Mouse (Mus musculus) gastrocnemius, postnatal 36 days (tissue): ENCODE measurements at regions not wholly inside any gene's neighbourhood (a gene's known extent, or its start where the extent isn't known, plus 50 kb on each side); places are given as distances from the start of the nearest gene placed in this dataset.
"Not testable (repeated sequence)": the region's sequence is repeated elsewhere in the genome, so short reads cannot be mapped to it uniquely, and the experiment has no call there.

Source experiments
- DNase-seq, 2 experiments: peaks; one replicate each; pipeline ENCODE4 v3.0.0; 2022
- intact Hi-C: fragments of 180-260 bp; cut with DNase I; formaldehyde crosslinking; loops from one replicate; pipeline ENCODE4 v1.15.1; 2025

DNA sequence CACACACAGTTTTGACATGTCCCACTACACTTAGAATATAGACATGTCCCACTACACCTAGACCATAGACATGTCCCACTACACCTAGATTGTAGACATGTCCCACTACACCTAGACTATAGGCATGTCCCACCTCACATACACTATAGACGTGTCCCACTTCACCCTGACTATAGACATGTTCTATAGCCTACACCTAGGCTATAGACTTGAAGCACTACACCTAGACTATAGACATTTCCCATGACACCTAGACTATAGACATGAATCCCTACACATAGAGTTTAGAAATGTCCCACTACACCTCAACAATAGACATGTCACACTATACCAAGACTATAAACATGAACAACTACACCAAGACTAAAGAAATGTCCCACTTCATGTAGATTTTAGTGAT is 2580.9 kb downstream of the Gm37988 start:
- DNase-seq: no peak
- intact Hi-C loops: no loop called here

DNA sequence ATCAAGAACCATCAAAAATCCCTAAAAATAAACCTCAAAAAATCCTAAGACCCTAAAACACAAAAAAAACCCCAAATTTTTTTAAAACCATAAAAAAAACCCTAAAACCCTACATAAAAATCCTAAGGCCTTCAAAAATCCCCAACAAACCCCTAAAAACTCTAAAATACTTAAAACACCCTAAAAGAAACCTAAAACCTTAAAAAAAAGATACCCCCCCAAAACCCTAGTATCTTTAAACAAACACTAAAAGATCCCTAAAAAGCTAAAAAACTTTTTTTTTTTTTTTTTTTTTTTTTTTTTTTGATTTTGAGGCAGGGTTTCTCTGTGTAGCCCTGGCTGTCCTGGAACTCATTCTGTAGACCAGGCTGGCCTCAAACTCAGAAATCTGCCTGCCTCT is 2585.8 kb downstream of the Gm37988 start:
- intact Hi-C loops: no loop called here
- DNase-seq: no peak

DNA sequence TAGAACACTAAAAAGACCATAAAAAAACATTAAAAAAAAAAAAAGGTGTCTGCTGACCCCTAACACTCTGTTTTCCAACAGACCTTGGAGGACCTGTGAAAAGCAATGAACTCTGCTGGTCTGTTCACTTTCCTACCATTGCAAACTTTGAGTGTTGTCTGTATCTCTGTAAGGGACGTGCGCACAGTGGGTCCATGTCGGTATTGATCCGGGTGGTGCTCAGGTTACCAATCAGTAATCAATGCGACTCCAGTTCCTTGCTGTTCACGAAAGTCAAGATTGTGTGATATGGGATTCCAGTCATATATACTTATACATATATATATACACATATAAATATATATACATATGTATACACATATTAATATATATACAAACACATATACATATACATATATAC is 2586.5 kb downstream of the Gm37988 start:
- no peak for DNase-seq
- intact Hi-C loops: no loop called here

DNA sequence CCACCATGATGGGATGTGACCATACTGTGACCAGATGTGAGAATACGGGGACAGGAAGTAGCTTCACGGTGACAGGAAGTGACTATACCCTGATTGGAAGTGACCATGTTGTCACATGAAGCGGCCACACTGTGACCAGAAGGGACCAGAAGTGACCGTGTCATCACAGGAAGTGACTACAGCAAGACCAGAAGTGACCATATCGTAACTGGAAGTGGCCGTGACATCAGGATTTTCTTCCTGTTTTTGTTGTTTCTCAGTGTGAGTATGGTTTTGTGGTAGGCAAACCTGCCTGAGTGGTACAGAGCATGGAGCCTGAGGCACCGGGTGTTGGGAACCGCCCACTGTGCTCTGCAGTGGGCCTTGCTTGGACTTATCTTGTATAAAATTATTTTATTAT is 2587.8 kb downstream of the Gm37988 start:
- intact Hi-C loops: no loop called here
- no peak for DNase-seq

DNA sequence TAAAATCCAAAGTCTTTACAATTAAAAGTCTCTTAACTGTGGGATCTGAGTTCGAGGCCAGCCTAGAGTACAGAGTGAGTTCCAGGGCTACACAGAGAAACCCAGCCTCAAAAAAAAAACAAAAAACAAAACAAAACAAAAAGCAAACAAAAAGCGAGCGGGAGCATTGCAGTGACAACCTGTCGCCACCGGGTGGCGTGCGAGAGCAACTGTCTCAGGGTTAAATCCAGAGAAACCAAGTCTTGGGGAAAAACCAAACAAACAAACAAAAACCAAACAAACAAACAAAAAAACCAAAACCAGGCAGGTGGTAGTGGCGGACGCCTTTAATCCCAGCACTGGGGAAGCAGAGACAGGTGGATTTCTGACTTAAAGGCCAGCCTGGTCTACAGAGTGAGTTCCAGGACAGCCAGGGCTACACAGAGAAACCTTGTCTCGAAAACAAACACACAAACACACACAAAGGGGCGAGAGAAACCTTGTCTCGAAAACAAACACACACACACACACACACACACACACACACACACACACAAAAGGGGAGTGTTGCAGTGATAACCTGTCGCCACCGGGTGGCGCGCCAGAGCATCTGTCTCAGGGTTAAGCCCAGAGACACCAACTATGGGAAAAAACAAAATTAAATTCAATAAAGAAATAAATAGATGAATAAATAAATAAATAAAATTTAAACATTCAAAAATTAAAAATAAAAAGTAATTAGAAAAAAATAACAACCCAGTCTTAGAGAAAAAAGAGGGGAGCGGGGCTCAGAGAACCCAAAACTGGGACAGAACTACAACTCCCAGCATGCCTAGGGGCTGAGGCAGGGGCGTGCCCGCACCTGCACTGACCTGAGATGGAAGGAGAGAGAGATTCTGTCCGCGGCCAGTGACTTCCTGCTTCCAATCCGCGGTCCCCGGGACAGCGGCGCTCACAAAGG is 2589.4 kb downstream of the Gm37988 start:
- peak; percentile 4 to 33 for DNase-seq
- intact Hi-C loops: no loop called here

DNA sequence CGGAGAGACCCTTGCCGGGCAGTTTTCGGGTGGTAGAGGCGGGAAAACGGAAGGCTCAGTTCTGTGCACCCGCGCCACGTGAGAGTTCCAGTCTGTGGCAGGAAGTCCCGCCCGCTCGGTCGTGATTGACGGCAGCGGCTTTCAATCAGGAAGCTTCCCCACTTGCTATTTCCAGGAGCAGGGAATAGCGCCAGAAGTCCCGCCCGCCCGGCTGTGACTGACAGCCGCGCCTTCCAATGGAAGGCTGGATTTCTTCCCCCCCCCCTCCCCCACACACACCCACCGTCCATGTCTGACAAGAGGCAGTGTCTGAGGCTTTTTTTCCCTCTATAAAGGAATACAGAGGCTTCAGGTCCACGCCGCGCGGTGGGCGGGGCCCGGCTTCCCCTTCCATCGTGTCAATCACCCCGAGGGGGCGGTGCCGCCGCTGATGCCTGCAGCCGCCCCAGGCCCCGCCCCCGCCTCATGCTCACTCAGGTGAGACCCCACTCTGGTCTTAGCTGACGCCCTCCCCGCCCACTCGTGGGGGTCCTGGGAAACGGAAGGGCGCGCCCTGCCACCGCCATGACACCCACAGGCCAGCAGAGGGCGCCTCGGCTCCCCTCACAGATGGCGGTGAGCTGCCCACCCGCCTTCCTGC is 2590.2 kb downstream of the Gm37988 start:
- intact Hi-C loops: no loop called here
- DNase-seq: peak; percentile 97 to 99

DNA sequence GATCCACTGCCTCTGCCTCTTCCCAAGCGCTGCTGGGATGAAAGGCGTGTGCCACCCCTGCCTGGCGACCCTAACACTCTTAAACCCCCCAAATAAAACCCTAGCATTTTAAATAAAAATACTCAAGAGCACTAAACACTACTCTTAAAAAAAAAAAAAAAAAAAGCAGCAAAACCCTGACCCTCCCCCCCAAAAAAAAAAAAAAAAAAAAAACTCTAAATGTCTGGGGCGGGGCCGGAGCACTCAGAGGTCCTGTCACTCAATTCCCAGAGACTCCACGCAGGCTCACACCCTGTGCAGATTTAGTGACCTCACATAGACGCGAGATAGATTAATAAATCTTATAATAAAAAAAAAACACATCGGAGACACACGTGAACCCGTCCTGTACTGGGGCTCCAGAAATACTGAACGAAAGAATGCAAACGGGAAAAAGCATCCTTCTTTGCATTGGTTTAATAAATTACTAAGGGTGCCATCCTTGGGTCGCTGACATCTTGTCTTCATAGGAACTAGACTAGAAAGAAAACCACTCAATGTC is 2591.1 kb downstream of the Gm37988 start:
- no peak for DNase-seq
- intact Hi-C loops: no loop called here

DNA sequence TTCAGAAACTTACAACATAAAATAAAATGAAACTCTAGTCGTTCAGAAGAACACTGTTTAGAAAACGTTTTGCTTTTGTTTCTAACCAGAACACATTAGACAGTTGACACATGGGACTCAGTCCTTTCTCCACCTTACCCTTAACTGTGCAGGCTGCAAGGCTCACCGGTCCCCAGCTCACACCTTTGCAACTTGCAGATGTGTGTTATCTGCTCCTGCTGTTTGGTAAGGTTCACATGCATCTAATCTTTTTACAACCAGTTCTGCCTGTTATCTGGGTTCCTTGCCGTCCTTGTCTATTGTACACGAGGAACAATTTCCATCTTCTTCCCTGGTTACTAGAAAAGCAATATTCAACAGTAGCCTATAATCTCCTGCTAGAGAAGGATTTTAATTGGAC is 2598.0 kb downstream of the Gm37988 start:
- intact Hi-C loops, DNase-seq: not testable (repeated sequence)

DNA sequence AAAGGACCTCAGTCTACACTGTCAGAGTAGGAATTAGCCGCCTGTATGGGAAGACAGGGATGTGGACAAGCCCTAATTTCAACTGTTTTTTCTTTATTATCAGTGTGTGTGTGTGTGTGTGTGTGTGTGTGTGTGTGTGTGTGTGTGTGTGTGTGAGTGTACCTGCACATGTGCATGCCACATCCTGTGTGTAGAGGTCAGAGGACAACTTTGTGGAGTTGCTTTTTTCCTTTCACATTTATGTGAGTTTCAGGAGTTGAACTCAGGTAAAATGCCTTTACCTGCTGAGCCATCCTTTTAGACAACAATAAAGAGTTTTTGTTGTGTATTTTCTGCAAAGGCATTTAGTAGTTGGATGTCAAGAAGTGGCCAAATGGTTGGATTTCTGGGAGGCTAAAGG is 2606.8 kb downstream of the Gm37988 start:
- intact Hi-C loops: no loop called here
- no peak for DNase-seq

DNA sequence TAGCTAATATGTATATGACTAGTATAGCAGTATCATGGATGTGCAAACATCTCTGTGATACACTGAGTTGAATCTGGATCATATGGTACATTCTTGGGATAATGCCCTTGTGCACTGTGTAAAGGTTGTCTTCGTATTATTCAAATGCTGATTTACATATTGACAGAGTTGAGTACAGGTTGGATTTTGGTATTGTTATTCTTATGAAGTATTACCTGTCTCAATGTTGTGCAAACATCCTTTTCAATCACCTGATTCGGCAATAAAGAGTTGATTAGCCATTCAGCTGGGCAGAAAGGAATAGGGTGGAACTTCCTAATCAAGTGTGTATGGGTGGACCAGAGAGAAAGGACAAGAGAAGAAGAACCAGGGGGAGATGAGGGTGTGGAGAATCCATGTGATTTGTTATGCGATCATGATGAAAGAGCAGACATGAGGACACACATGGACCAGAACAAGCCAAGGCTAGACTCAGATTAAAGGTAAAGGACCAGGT is 2644.0 kb downstream of the Gm37988 start:
- intact Hi-C loops: no loop called here
- no peak for DNase-seq

DNA sequence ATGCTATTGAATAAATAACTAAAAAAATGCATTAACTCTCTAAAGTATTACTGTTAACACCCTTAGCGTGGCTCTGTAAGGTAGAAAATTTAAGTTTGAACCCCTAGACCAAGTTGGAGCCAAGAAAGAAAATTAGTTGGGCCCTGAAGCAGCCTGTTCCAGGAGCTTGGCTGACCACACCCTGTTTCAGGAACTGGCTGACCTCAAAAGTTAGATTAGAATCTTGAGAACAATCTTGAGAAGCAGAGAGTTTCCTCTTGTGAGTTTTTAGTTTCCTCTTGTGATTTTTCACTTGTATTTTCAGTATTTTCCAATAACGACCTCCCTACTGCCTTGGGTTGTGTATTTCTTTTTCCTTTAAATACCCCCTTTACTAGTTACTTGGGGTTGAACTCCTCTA is 2647.2 kb downstream of the Gm37988 start:
- intact Hi-C loops: no loop called here

DNA sequence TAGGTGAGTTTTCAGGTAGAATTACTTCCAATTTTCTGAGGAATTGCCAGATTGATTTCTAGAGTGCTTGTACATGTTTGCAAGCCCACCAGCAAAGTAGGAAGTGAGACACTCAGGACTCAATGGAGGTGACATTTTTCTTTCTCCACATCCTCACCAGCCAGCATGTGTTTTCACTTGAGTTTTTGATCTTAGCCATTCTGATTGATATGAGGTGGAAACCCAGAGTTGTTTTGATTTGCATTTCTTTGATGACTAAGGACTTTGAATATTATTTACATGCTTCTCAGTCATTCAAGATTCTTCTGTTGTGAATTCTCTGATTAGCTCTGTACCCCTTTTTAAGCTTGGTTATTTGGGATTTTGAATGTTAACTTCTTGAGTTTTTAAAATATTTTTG is 2650.2 kb downstream of the Gm37988 start:
- intact Hi-C loops: no loop called here
- DNase-seq: no peak

More for the DNA sequence above, 2647.2 kb downstream of the Gm37988 start:
- DNase-seq: no peak

DNA sequence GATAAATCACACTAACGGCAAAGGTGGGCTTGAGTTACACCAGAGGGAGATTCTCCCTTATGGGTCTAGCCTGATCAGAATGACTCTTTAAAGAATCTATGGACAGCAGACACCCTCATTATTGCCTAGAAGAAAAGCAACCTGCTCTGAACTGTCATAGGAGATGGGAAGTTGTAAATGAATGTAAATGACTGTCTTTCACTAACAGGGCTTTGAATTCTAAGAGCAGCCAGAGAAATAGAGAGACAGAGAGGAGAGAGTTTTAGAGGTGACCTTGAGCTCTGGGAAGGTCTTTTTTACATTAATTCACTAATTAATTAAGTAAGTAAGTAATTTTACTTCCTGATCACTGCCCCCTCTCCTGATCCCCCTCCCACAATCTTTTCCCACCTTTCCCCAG is 2686.4 kb downstream of the Gm37988 start:
- intact Hi-C loops: no loop called here
- no peak for DNase-seq

DNA sequence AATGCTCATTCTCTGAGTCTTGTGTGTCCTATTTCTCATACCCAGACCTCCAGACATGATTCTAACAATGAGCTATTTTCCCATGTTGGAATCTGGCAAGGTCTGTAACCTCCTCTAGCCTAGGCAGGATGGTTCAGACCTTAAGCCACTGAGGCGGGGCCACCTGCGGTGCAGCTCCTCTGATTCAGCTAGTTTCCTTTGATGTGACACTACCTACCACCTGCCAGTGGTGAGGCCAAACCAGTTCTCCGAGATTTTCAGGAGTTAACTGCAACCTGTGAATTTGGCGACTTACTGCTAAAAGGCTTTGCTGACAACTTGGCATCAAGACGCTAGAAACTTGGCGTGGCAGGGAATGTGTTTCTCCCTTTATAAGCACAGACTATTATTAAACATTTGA is 2691.3 kb downstream of the Gm37988 start:
- intact Hi-C loops: no loop called here
- no peak for DNase-seq

DNA sequence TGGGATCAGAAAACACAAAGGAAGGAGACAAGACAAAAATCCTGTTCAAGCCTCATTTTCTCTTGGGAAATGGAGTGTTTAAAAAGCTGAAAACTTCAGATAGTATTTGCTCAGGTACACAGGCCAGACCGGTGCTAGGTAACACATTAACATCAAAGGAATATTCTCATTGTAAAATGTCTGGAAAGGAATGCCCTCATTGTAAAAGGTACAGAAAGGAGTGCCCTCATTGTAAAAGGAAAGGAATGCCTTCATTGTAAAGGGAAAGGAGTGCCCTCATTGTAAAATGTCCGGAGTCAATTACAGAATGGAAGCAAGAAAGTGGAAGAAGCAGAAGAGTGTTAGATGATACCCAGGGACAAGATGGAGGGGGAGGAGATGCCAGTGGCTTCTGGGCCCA is 2694.7 kb downstream of the Gm37988 start:
- intact Hi-C loops: no loop called here
- DNase-seq: no peak

DNA sequence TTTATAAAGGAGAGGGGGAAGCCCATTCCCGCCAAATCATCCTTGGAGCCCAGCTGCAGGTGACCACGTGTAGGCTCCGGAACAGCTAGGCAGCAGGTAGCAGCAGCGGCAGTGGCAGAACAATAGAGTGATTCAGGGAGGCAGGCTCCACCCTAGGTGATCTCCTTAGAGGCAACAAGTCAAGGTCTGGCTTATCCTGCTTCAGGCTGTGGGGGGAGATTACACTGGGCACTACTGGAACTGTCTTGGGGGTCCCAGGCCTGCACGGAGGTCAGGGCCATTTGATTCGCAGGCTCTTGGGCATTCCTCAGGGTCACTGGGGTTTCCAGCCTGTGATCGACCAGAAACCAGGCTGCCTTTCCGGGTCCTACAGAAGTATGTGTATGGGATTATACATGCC is 2711.1 kb downstream of the Gm37988 start:
- no peak for DNase-seq
- intact Hi-C loops: no loop called here

DNA sequence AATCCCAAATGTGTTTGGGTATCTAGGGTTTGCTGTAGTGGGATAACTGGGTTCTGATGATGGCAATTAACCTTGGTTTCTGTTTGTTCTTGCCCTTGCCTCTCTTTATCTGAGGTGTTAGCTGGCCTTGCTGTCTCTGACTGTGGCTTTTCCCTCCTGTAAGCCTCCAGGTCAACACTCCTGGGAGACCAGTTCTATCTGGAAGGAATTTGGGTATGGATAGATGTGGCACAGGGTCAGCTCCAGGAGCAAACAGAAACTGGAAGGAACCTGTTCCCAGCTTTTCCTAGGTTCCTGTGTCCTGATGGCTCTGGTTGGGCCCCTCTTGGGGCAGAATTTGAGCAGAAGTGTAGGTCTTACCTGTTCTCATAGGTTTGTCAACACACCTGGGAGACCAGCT is 2725.8 kb downstream of the Gm37988 start:
- intact Hi-C loops: no loop called here
- DNase-seq: no peak

DNA sequence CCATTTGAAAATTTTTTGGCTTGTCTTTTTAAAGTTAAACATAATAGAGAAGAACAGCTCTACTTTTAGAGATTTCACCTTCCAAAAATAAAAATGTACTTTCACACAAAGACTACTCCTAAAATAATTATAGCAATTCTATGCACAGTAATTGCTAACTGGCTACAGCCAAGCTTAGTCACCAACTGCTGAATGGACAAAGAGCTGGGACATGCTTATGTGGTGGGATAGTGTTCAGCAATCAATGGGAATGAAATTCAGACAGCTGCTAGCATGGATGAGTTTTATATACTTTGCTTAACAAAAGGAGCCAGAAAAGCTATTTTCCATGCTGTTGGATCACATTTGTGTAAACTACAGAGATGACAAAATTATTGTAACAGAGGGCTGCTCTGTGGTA is 2727.5 kb downstream of the Gm37988 start:
- intact Hi-C loops: no loop called here
- DNase-seq: no peak

DNA sequence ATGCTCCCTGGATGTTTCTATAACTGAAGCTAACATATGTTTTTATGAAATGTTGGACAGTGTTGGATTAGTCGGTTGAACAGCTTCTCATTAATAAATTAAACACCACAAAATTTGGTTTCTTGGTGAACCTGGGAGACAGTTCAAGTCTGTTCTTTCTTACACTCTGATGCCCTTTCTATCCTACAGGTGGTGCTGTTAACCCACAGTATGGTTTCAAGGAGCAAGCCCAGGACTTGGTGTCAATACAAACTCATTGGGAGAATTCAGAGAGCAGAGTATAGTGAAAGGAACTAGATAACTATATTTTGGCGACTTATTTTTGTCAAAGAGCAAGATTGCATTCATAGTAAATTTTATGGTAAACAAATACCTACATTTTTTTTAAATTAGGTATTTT is 2735.8 kb downstream of the Gm37988 start:
- intact Hi-C loops: no loop called here
- no peak for DNase-seq

DNA sequence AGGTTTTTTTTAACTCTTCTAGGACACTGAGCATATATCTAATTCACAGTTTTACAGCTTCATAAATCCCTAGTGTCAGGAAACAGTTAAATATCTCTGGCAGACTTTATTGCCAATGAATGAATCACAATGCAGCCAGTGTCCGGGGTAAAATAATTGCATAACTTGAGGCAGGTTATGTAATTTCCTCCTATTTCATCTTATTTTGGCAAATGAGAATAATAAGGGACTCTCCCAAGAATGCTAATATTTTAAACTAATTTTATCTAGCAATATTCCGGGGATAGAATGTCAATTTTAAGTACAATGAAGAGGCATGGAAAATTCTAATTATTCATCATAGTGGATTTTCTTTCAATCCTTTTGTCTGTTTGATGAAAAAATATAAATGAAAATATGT is 2740.6 kb downstream of the Gm37988 start:
- intact Hi-C loops: no loop called here
- DNase-seq: no peak

DNA sequence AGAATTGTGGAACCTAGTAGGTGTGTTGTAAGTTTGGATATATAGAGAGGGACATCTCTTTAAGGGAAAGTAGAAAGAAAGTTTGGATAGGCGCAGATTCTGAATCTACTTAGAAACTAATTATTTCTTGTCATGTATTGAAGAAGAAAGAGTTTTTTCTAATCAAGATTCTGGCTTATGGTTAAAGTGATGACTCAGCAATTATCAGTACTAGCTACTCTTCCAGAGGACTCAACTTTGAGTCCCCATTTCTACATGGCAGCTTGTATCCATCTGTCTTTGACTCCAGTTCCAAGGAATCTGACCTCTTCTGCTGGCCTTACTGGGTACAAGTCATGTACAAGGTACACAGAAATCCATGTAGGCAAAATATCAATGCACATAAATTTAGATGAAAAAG is 2767.1 kb downstream of the Gm37988 start:
- no peak for DNase-seq
- intact Hi-C loops: no loop called here

DNA sequence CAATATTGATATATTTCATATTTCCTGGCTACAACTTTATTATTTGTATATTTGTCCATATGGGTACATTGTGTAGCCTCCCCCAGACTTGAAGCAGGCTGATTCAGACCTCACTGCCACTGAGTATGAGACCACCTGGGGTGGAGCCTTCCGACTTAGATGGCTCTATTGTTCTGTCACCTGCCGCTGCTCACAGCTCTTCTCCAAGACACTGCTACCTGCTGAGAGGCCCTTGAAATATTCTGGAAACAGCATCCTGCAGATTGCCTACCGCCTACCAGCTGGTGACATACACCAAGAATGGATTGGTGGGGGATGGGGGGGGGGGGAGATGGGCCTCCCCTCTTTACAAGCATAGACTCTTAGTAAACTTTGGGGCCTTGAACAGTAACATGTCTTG is 2778.7 kb downstream of the Gm37988 start:
- intact Hi-C loops: no loop called here
- no peak for DNase-seq
